Mouse (Mus musculus): ENCODE data around the gene Fzd4.

GRCm38 (mm10) chr7:89367643-89368042 is 36.5 kb upstream of the Fzd4 start:
- TF ChIP-seq CTCF (IDR thresholded peaks at IDR 0.05) = no peak
- no peak for TF ChIP-seq POLR2A (IDR thresholded peaks at IDR 0.05; ENCODE audit: insufficient read depth, low read depth, low read length)
- TF ChIP-seq EP300 (IDR thresholded peaks at IDR 0.05; ENCODE audit: insufficient read depth, low read depth, low read length) = no peak

Measured in heart, adult 2 months (tissue).